Mouse (Mus musculus) embryonic fibroblast, embryonic 13.5 days (primary cell): ENCODE data around the gene Atp11a.

Source experiments
- CTCF ChIP-seq: IDR thresholded peaks from 2 replicates; pipeline ENCODE4 v1.5.1; 2011; ENCODE audit warnings: mild to moderate bottlenecking, control low read depth, low read length, moderate library complexity, borderline replicate concordance; ENCODE audit not compliant: insufficient read depth
- POLR2A ChIP-seq: IDR thresholded peaks from 2 replicates; pipeline ENCODE4 v1.6.1; 2011; ENCODE audit warnings: low read depth, mild to moderate bottlenecking, control low read depth, low read length, moderate library complexity

GRCm38 (mm10) chr8:12874971-12875370 lies 118.2 kb downstream of the Atp11a start:
- TF ChIP-seq CTCF (no peak), POLR2A (no peak)
